Mouse (Mus musculus) embryonic fibroblast, embryonic 13.5 days (primary cell): ENCODE results near the gene Pdia5.

ENCODE experiments used
- CTCF ChIP-seq: IDR thresholded peaks from 2 replicates; pipeline ENCODE4 v1.5.1; 2011; ENCODE audit warnings: mild to moderate bottlenecking, control low read depth, low read length, moderate library complexity, borderline replicate concordance; ENCODE audit not compliant: insufficient read depth
- POLR2A ChIP-seq: IDR thresholded peaks from 2 replicates; pipeline ENCODE4 v1.6.1; 2011; ENCODE audit warnings: low read depth, mild to moderate bottlenecking, control low read depth, low read length, moderate library complexity

GRCm38 (mm10) chr16:35502456-35502855, 11.8 kb upstream of the Pdia5 start:
- TF ChIP-seq POLR2A (no peak), CTCF (no peak)
